Mouse (Mus musculus) testis, adult 2 months (tissue): ENCODE measurements around the gene Bcl3. TPM values are rescaled to one million over a fixed set of nuclear protein-coding genes. Genes with fewer than 3 reads are reported as not detected.

ENCODE experiments used
- H3K27ac ChIP-seq: fragments of 200-500 bp; 2 replicates; pipeline ENCODE4 v1.5.1; 2012; ENCODE audit warnings: low read depth, low read length; ENCODE audit not compliant: control insufficient read depth, insufficient read depth
- H3K27me3 ChIP-seq: fragments of 200-500 bp; 2 replicates; pipeline ENCODE4 v1.6.1; 2012; ENCODE audit warnings: mild to moderate bottlenecking, low read length, moderate library complexity; ENCODE audit not compliant: control insufficient read depth, insufficient read depth
- H3K36me3 ChIP-seq: fragments of 200-500 bp; 2 replicates; pipeline ENCODE4 v1.6.1; 2012; ENCODE audit warnings: mild to moderate bottlenecking, low read length; ENCODE audit not compliant: control insufficient read depth, insufficient read depth
- H3K4me1 ChIP-seq: fragments of 200-500 bp; 2 replicates; pipeline ENCODE4 v1.6.1; 2012; ENCODE audit warnings: low read length; ENCODE audit not compliant: control insufficient read depth, insufficient read depth
- H3K4me3 ChIP-seq: fragments of 200-500 bp; 2 replicates; pipeline ENCODE4 v1.5.1; 2012; ENCODE audit warnings: low read depth, mild to moderate bottlenecking, low read length, moderate library complexity, mixed read lengths; ENCODE audit not compliant: control insufficient read depth
- CTCF ChIP-seq: fragments of 200-500 bp; IDR thresholded peaks from 2 replicates; pipeline ENCODE4 v1.5.1; 2012; ENCODE audit warnings: low read depth, mild to moderate bottlenecking, inconsistent platforms, low read length, moderate library complexity; ENCODE audit not compliant: control insufficient read depth, insufficient read depth, insufficient replicate concordance
- POLR2A ChIP-seq: fragments of 200-500 bp; IDR thresholded peaks from 2 replicates; pipeline ENCODE4 v1.6.1; 2012; ENCODE audit warnings: low read depth, mild to moderate bottlenecking, inconsistent platforms, low read length, moderate library complexity; ENCODE audit not compliant: control insufficient read depth
- polyA plus RNA-seq: library from polyadenylated mRNA; depleted of rRNA; stranded (reverse); fragments of >200 nt; gene quantifications from 2 replicates; pipeline ENCODE4 v1.2.3, GENCODE M21; 2012

Bcl3 gene
- polyA plus RNA-seq, 1 experiment = 4.4 TPM

- peaks cover 18% of the 10 kb centered on the region for H3K4me1 ChIP-seq
- no peak overlapping the region for H3K27ac ChIP-seq
- TF ChIP-seq CTCF (no peak), POLR2A (no peak)
- no peaks in the 10 kb centered on the region for H3K27me3 ChIP-seq
- H3K36me3 ChIP-seq = no peaks in the 10 kb centered on the region
- no peak overlapping the region for H3K4me3 ChIP-seq
These were observed 50.9 kb downstream of the Bcl3 start for GRCm38 (mm10) chr7:19771682-19772081.

- no peak for TF ChIP-seq CTCF
- TF ChIP-seq POLR2A = no peak
- H3K27me3 ChIP-seq = no peaks in the 10 kb centered on the region
- no peaks in the 10 kb centered on the region for H3K36me3 ChIP-seq
- H3K4me1 ChIP-seq = peaks cover 20% of the 10 kb centered on the region
- peak within 1 kb of the TSS; percentile 65 for H3K4me3 ChIP-seq
- no peak within 1 kb of the TSS; the same call in none of the 2 replicates for H3K27ac ChIP-seq
These were observed 51.6 kb downstream of the Bcl3 start, which contains the start of gene Bcam for GRCm38 (mm10) chr7:19770984-19771391. Gene Bcam, minus strand, starts transcription at chr7:19771016.

- no peak overlapping the region; the same call in 1 of the 2 replicates for H3K27ac ChIP-seq
- TF ChIP-seq POLR2A (no peak), CTCF (no peak)
- H3K4me1 ChIP-seq = peaks cover 21% of the 10 kb centered on the region
- no peaks in the 10 kb centered on the region for H3K36me3 ChIP-seq
- H3K27me3 ChIP-seq = no peaks in the 10 kb centered on the region
- H3K4me3 ChIP-seq = peak overlapping the region; percentile 65
These were observed 52.2 kb downstream of the Bcl3 start for GRCm38 (mm10) chr7:19770375-19770754.

- TF ChIP-seq POLR2A (no peak), CTCF (no peak)
- no peaks in the 10 kb centered on the region for H3K36me3 ChIP-seq
- peaks cover 26% of the 10 kb centered on the region for H3K4me1 ChIP-seq
- no peaks in the 10 kb centered on the region for H3K27me3 ChIP-seq
- H3K4me3 ChIP-seq = peak overlapping the region; percentile 65
- no peak overlapping the region; the same call in 1 of the 2 replicates for H3K27ac ChIP-seq
These were observed 52.9 kb downstream of the Bcl3 start for GRCm38 (mm10) chr7:19769434-19770374.

GRCm38 (mm10) chr7:19769001-19769400 is 53.6 kb downstream of the Bcl3 start:
- no peak for TF ChIP-seq CTCF
- no peak for TF ChIP-seq POLR2A
- Histone ChIP-seq H3K27ac (no peak overlapping the region), H3K4me1 (peaks cover 33% of the 10 kb centered on the region), H3K4me3 (no peak overlapping the region), H3K27me3 (no peaks in the 10 kb centered on the region), H3K36me3 (no peaks in the 10 kb centered on the region)

GRCm38 (mm10) chr7:19768251-19768650 is 54.3 kb downstream of the Bcl3 start:
- Histone ChIP-seq H3K4me1 (peaks cover 40% of the 10 kb centered on the region), H3K27ac (no peak overlapping the region), H3K4me3 (no peak overlapping the region), H3K36me3 (no peaks in the 10 kb centered on the region), H3K27me3 (no peaks in the 10 kb centered on the region)
- no peak for TF ChIP-seq POLR2A
- no peak for TF ChIP-seq CTCF

- Histone ChIP-seq H3K36me3 (no peaks in the 10 kb centered on the region), H3K27me3 (no peaks in the 10 kb centered on the region), H3K4me3 (no peak overlapping the region), H3K27ac (no peak overlapping the region), H3K4me1 (peaks cover 26% of the 10 kb centered on the region)
- TF ChIP-seq POLR2A (no peak), CTCF (no peak)
These were observed 58.0 kb downstream of the Bcl3 start for GRCm38 (mm10) chr7:19764581-19764980.
